Mouse (Mus musculus) lung, postnatal 0 days (tissue): ENCODE results near the gene Adh6b.

Experiments used
- CTCF ChIP-seq: IDR thresholded peaks from 2 replicates; pipeline ENCODE4 v1.5.1; 2016; ENCODE audit warnings: antibody characterized with exemption, mild to moderate bottlenecking
- EP300 ChIP-seq: IDR thresholded peaks from 2 replicates; pipeline ENCODE4 v1.6.1; 2016; ENCODE audit warnings: antibody characterized with exemption, mild to moderate bottlenecking, control low read depth

DNA sequence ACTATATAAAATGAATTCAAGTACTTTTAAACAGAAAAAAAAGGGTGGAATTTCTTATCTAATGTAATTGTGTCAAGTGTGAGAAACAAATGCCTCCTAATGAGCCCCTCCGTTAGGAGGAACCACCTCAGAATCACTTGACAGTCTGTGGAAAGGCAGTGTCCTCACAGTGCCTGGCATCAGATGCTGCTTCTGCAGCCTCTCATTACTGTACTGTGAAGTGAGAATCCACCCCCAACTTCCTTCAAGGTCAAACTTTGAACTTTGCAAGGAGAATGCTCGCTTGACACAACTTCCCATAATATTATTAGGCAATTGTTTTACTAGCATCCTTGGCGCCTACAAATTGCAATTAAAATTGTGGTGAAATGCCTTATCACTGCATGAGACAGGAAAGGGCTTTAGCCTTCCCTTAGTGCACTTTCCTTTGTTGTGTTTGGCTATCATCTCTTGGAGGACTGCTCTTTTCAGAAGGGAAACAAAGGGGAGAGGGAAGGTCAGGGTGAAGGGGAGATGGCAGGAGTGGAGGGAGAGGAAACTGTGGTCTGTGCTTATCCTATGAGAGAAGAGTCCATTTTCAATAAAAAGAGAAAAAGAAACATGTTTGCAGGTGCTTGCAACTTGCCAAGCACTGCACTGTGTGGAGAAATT lies 5.3 kb upstream of the Adh6b start:
- TF ChIP-seq CTCF = no peak
- TF ChIP-seq EP300 = no peak
